Mouse (Mus musculus) CD8-positive naive resting alpha-beta T cell, adult 57 days (primary cell): ENCODE measurements around the gene P2rx2. TPM values are rescaled to one million over a fixed set of nuclear protein-coding genes. Genes with fewer than 3 reads are reported as not detected.

Source experiments
- total RNA-seq: library from RNA; stranded (reverse); gene quantifications from one replicate; pipeline ENCODE4 v1.2.4, GENCODE M21; 2023

Gene P2rx2
- 0.40 TPM for total RNA-seq

DNA sequence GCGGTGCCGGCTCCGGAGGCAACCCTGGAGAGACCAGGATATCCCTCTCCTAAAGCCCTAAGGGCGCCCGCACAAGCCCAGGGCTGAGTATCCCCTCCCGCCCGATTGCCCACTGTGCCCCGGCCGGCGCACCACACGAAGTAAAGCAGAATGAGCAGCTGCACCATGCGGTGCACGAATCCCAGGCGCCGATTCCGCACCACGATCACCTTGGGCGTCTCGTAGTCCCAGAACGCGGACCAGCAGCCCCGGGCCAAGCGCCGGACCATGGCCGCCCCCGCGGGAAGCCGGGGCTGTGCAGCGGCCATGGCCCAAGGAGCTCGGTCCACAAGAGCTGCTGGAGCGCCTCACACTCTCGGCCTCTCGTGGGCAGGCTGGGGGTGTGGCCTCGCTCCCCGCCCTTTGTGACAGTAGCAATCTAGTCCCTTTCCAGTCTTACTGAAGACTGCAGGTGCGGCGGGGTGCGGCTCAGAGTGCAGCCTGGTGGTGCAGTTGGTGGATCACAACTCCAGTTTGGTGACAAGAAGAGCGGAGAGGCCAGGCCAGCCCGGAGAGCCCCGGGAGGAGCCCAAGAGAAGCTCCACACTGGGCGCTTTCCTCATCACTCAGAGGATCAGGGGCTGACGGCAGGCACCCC is at the start of gene P2rx2:
Gene P2rx2, minus strand, starts transcription at position 565 of the 637 bp plus-strand sequence.

DNA sequence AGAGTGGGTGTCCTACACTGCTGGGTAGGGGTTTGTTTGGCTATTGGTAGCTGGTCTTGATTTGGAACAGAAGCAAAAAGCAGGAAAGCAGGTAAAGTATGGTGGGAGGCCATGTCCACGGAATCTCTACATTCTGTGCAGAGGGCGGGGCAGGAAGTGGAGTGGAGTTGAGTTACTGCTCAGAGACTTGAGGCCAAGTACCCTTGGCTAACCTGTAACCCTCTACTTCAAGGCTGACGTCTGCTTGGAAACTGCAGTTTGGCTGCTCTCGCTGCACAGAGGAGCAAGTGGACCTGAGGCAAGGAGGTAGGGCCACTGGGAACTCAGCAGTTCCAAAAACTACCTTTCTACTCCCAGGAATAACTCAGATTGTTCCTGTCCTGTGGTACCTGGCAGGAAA is 1.5 kb upstream of the P2rx2 start, which contains the start of gene Lrcol1:
Gene Lrcol1, plus strand, starts transcription at position 207 of the 400 bp plus-strand sequence.

Other genes with a start within 250 kb of the P2rx2 start
- gene Gm35315, start 248.8 kb downstream of the P2rx2 start, total RNA-seq = 0.67 TPM
- 0.43 TPM for gene Plcxd1, start 243.2 kb downstream of the P2rx2 start, total RNA-seq
- gene Gtpbp6, start 235.0 kb downstream of the P2rx2 start, total RNA-seq = 118 TPM
- gene Zfp605, start 233.1 kb downstream of the P2rx2 start, total RNA-seq = 9.0 TPM
- 82.8 TPM for gene Chfr, start 207.4 kb downstream of the P2rx2 start, total RNA-seq
- 38.9 TPM for gene Golga3, start 166.5 kb downstream of the P2rx2 start, total RNA-seq
- 61.2 TPM for gene Ankle2, start 112.2 kb downstream of the P2rx2 start, total RNA-seq
- gene Pgam5, start 73.3 kb downstream of the P2rx2 start, total RNA-seq = 43.3 TPM
- 1.2 TPM for gene Pxmp2, start 57.0 kb downstream of the P2rx2 start, total RNA-seq
- 9.4 TPM for gene Pole, start 56.9 kb downstream of the P2rx2 start, total RNA-seq
- gene Lrcol1, start 1.5 kb upstream of the P2rx2 start, total RNA-seq = not detected
- 159 TPM for gene Fbrsl1, start 105.3 kb upstream of the P2rx2 start, total RNA-seq
- 6.8 TPM for gene Galnt9, start 201.1 kb upstream of the P2rx2 start, total RNA-seq